In the genomic region with DNA sequence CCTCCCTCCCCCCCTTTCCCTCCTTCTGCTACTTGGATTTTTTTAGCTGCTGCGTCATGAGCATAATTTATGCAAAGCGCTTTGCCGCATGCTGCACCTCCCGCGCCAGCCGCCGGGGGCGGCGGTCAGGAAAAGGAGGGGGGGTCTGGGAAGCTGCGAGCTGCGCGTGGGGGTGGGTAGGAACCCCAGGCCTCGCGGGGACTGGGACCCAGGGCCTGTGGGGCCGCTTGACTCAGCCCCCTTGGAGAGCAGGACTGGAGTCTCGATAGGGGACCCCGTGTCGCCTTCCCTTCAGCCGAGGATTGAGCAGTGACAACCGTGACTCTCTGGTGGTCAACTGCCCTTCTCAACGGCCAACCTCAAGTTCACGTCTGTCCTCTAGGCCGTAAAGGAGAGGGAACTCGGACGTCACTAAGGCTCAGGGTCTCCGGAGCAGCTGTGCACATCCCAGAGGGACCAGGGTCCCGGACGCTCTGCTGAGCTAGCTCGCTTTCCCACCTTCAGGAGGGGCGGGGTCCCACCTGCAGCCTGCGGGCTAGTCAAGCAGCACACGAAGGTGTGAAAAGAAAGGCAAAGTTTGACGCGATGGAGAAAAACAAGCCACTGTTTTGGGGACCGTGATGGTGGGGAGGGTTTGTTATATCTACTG, we compare ENCODE assay signal across 8 mouse cellular contexts. TPM values are rescaled to one million over a fixed set of nuclear protein-coding genes. Genes with fewer than 3 reads are reported as not detected.
DNase-seq lines count a peak whose midpoint lies in the region; ATAC-seq and TF ChIP-seq lines count a peak whose summit lies in the region.

No protein-coding gene starts in this region.

- no peak for TF ChIP-seq POLR2A in MEL (IDR thresholded peaks at IDR 0.05; ENCODE audit: control insufficient read depth in 1 of 2, insufficient read depth in 1 of 2, low read depth in 1 of 2, low read length in 2 of 2, poor library complexity in 1 of 2)

- ATAC-seq in hindbrain, embryonic 13.5 days (ENCODE audit: low FRiP score), result peak; percentile 72

- peaks cover 6 to 15% of the 10 kb centered on the region in 2 experiments for H3K4me1 ChIP-seq in MEL (ENCODE audit: control insufficient read depth in 1 of 2, insufficient read depth in 2 of 2, low read length in 2 of 2)
- H3K4me1 ChIP-seq in hindbrain, embryonic 13.5 days (replicated peaks), result peaks cover 27% of the 10 kb centered on the region

- WGBS in hindbrain, embryonic 13.5 days, result 1% methylated on average over 28 of the region's 35 CpGs

- TF ChIP-seq CTCF in MEL (IDR thresholded peaks at IDR 0.05 in 2 of 3, conservative IDR thresholded peaks at IDR 0.05 in 1 of 3; ENCODE audit: control insufficient read depth in 1 of 3, insufficient read depth in 1 of 3, low read depth in 2 of 3, low read length in 3 of 3, poor library complexity in 1 of 3, severe bottlenecking in 1 of 3), result peak in 2 of 3 experiments; percentile 45 to 54; a peak in 5 of 6 replicates

- peaks cover 0 to 4% of the 10 kb centered on the region in 2 experiments; a peak in 2 of 4 replicates for H3K27me3 ChIP-seq in MEL (ENCODE audit: control insufficient read depth in 1 of 2, insufficient read depth in 2 of 2, low read length in 2 of 2)
- peaks cover 18% of the 10 kb centered on the region; the same call in 1 of the 2 replicates for H3K27me3 ChIP-seq in hindbrain, embryonic 13.5 days

- no peaks in the 10 kb centered on the region for H3K9me3 ChIP-seq in MEL (replicated peaks; ENCODE audit: insufficient read depth, low read length)
- H3K9me3 ChIP-seq in hindbrain, embryonic 13.5 days, result no peaks in the 10 kb centered on the region

- TF ChIP-seq RAD21 in MEL (IDR thresholded peaks at IDR 0.05; ENCODE audit: low read depth, low read length), result no peak

- H3K79me2 ChIP-seq in MEL (ENCODE audit: control insufficient read depth, insufficient read depth, low read length, poor library complexity), result no peaks in the 10 kb centered on the region; the same call in 1 of the 2 replicates

- DNase-seq in MEL (ENCODE audit: low read depth, low spot score), result peak; percentile 85
- DNase-seq in cerebellum, adult 8-10 months, result peak; percentile 67
- peak; percentile 55 to 64 for DNase-seq in frontal cortex, postnatal 14 days (ENCODE audit: low spot score in 2 of 2)
- peak; percentile 43 for DNase-seq in left cerebral cortex, adult 11 months (ENCODE audit: low spot score)
- peak; percentile 88 to 89 for DNase-seq in lung, postnatal 4 days
- peak; percentile 93 for DNase-seq in retina, postnatal 1 day
- peak; percentile 87 to 89 for DNase-seq in thymus, postnatal 36 days

- peak overlapping the region; percentile 60 to 96 for H3K4me3 ChIP-seq in MEL (ENCODE audit: control insufficient read depth in 1 of 2, insufficient read depth in 1 of 2, low read depth in 2 of 2, low read length in 2 of 2)
- peak overlapping the region; percentile 80 for H3K4me3 ChIP-seq in hindbrain, embryonic 13.5 days

- H3K27ac ChIP-seq in MEL (ENCODE audit: control insufficient read depth, low read depth, low read length), result no peak overlapping the region
- H3K27ac ChIP-seq in hindbrain, embryonic 13.5 days, result peak overlapping the region; percentile 91

- H3K36me3 ChIP-seq in MEL (ENCODE audit: control insufficient read depth in 1 of 2, insufficient read depth in 2 of 2, low read length in 2 of 2), result peaks cover 0 to 8% of the 10 kb centered on the region in 2 experiments; a peak in 1 of 4 replicates
- H3K36me3 ChIP-seq in hindbrain, embryonic 13.5 days, result no peaks in the 10 kb centered on the region

- no peak for TF ChIP-seq EP300 in MEL (IDR thresholded peaks at IDR 0.05; ENCODE audit: low read depth in 1 of 2, low read length in 2 of 2)

- H3K9ac ChIP-seq in MEL (ENCODE audit: control insufficient read depth, low read depth, low read length, poor library complexity, severe bottlenecking), result peak overlapping the region; percentile 65
- H3K9ac ChIP-seq in hindbrain, embryonic 13.5 days, result peak overlapping the region; percentile 95

- H3K4me2 ChIP-seq in hindbrain, embryonic 13.5 days, result peak overlapping the region; percentile 80

TF ChIP-seq in MEL, 35 proteins besides CTCF, POLR2A, EP300 and RAD21:
- TF ChIP-seq USF1 (IDR thresholded peaks at IDR 0.05; ENCODE audit: low read depth, low read length) (no peak), UBTF (IDR thresholded peaks at IDR 0.05; ENCODE audit: borderline replicate concordance, insufficient read depth, low read depth, low read length) (0 out of 2 replicates have a peak, but pooled peaks have one; percentile 19), MXI1 (IDR thresholded peaks at IDR 0.05; ENCODE audit: low read depth, low read length) (peak; percentile 13; the same call in 1 of the 2 replicates), GABPA (IDR thresholded peaks at IDR 0.05; ENCODE audit: low read depth, low read length) (no peak), ZMIZ1 (IDR thresholded peaks at IDR 0.05; ENCODE audit: low read depth, low read length) (no peak), GATA1 (IDR thresholded peaks at IDR 0.05; ENCODE audit: low read depth, low read length) (no peak), CHD2 (IDR thresholded peaks at IDR 0.05; ENCODE audit: low read length) (no peak), NRF1 (IDR thresholded peaks at IDR 0.05; ENCODE audit: insufficient read depth, low read depth, low read length, poor library complexity, severe bottlenecking) (no peak), ZKSCAN1 (IDR thresholded peaks at IDR 0.05; ENCODE audit: low read depth, low read length) (no peak), BHLHE40 (IDR thresholded peaks at IDR 0.05; ENCODE audit: borderline replicate concordance, low read depth, low read length) (no peak), ZNF384 (IDR thresholded peaks at IDR 0.05; ENCODE audit: low read depth, low read length) (peak; percentile 87), ETS1 (IDR thresholded peaks at IDR 0.05; ENCODE audit: low read depth, low read length) (0 out of 2 replicates have a peak, but pooled peaks have one; percentile 33), RCOR1 (IDR thresholded peaks at IDR 0.05; ENCODE audit: low read depth, low read length) (no peak), KAT2A (conservative IDR thresholded peaks at IDR 0.05; ENCODE audit: low read depth, low read length) (no peak), JUND (IDR thresholded peaks at IDR 0.05; ENCODE audit: low read depth, low read length) (no peak), CHD1 (IDR thresholded peaks at IDR 0.05; ENCODE audit: low read depth, low read length) (no peak), TBP (IDR thresholded peaks at IDR 0.05; ENCODE audit: low read depth, low read length) (no peak), E2F4 (IDR thresholded peaks at IDR 0.05; ENCODE audit: borderline replicate concordance, low read depth, low read length) (no peak), ELF1 (IDR thresholded peaks at IDR 0.05; ENCODE audit: low read depth, low read length) (no peak), MAZ (IDR thresholded peaks at IDR 0.05; ENCODE audit: low read depth, low read length) (peak; percentile 90), MYC (IDR thresholded peaks at IDR 0.05; ENCODE audit: low read depth, low read length) (no peak)
TF ChIP-seq in MEL: peak in this region for 5.

RNA-seq across cellular contexts. Expression of a gene that starts 0.4 kb away (rescaled TPM):
- total RNA-seq in MEL (2012; rRNA removed), result 0.46 and 0.59 TPM in 2 replicates
- 1 to 10 TPM in 1 of 2 experiments, not detected in 1; 2.5 TPM for polyA plus RNA-seq in MEL (2012; ENCODE audit: insufficient read depth in 1 of 2, insufficient read length in 2 of 2, low read depth in 1 of 2, low replicate concordance in 2 of 2, missing spikeins in 1 of 2)
- 38.0 and 41.2 TPM in 2 replicates for polyA plus RNA-seq in hindbrain, embryonic 13.5 days (2015; fragmentation: Nextera tagmentation; extraction: Ambion mirVana)

RNA-seq across cellular contexts. Expression of a gene that starts 15.0 kb away (rescaled TPM):
- 100 and 107 TPM in 2 replicates for total RNA-seq in MEL (2012; rRNA removed)
- polyA plus RNA-seq in MEL (2012; ENCODE audit: insufficient read depth in 1 of 2, insufficient read length in 2 of 2, low read depth in 1 of 2, low replicate concordance in 2 of 2, missing spikeins in 1 of 2), result 100 to 1,000 TPM; 233 to 341 TPM
- polyA plus RNA-seq in hindbrain, embryonic 13.5 days (2015; fragmentation: Nextera tagmentation; extraction: Ambion mirVana), result 150 and 152 TPM in 2 replicates

RNA-seq across cellular contexts. Expression of a gene that starts 36.6 kb away (rescaled TPM):
- 1.6 and 2.6 TPM in 2 replicates for total RNA-seq in MEL (2012; rRNA removed)
- 10 to 100 TPM in 1 of 2 experiments, not detected in 1; 22.6 TPM for polyA plus RNA-seq in MEL (2012; ENCODE audit: insufficient read depth in 1 of 2, insufficient read length in 2 of 2, low read depth in 1 of 2, low replicate concordance in 2 of 2, missing spikeins in 1 of 2)
- polyA plus RNA-seq in hindbrain, embryonic 13.5 days (2015; fragmentation: Nextera tagmentation; extraction: Ambion mirVana), result 4.0 and 4.1 TPM in 2 replicates

RNA-seq across cellular contexts. Expression of a gene that starts 48.4 kb away (rescaled TPM):
- total RNA-seq in MEL (2012; rRNA removed), result 15.4 and 21.5 TPM in 2 replicates
- 10 to 100 TPM in 1 of 2 experiments, not detected in 1; 20.4 TPM for polyA plus RNA-seq in MEL (2012; ENCODE audit: insufficient read depth in 1 of 2, insufficient read length in 2 of 2, low read depth in 1 of 2, low replicate concordance in 2 of 2, missing spikeins in 1 of 2)
- polyA plus RNA-seq in hindbrain, embryonic 13.5 days (2015; fragmentation: Nextera tagmentation; extraction: Ambion mirVana), result 40.3 and 41.6 TPM in 2 replicates

Comparison
In these comparisons a context has a peak if more than half of its experiments do, and no peak if none do; other contexts are left out.
1. DNase-seq: peak in every context shown above with its lines; median percentile 93 in retina, postnatal 1 day; 88 in lung, postnatal 4 days; 88 in thymus, postnatal 36 days; 85 in MEL; 67 in cerebellum, adult 8-10 months; 60 in frontal cortex, postnatal 14 days; 43 in left cerebral cortex, adult 11 months.
2. RNA of a gene that starts 0.4 kb away (polyA plus RNA-seq): 38.0 to 41.2 TPM in hindbrain, embryonic 13.5 days; 2.5 TPM in MEL; every median in the first group is over 10 times any median in the second.